Mouse (Mus musculus) embryo, embryonic 11.5 days (tissue): ENCODE measurements around the gene Sdhb.

ENCODE experiments used
- DNase-seq: peaks from one replicate; pipeline ENCODE4 v3.0.0-alpha.2; 2012; ENCODE audit warnings: low read depth, low spot score

Sdhb gene

DNA sequence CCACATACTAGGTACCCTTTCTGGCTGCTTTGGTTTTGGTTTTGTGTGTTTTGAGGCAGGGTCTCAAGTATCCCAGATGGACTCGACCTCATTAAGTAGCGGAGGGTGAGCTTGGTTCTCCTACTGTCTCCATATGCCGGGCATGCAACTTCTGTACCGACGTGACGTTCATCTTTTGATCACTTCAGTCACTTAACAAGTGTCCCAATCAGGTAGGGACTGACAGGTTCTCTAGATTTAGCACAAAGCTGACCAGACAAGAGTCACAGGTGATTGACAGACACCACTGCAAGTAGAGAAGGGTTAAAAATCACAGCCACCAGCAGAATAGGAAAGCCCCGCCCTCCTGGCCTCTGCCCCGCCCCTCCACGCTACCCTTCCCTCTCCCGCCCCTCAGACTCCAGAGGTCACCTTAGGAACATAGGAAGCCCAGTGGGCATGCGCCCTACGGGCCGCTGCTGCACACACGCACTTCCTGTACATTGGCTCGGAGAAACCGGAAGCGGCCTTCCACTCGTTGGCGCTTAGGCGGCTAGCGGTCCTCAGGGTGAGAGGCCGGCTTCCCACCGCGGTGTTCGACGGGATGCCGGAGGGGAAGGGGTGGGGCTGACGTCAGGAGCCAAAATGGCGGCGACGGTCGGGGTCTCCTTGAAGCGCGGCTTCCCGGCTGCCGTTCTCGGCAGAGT, at the start of gene Sdhb:
Gene Sdhb, plus strand, starts transcription at position 423 of the 686 bp plus-strand sequence.
- DNase-seq: peak; percentile 96

GRCm38 (mm10) chr4:140911416-140911815, 49.6 kb upstream of the Sdhb start:
- DNase-seq: no peak

GRCm38 (mm10) chr4:140912271-140912833, 48.7 kb upstream of the Sdhb start:
- no peak for DNase-seq

DNA sequence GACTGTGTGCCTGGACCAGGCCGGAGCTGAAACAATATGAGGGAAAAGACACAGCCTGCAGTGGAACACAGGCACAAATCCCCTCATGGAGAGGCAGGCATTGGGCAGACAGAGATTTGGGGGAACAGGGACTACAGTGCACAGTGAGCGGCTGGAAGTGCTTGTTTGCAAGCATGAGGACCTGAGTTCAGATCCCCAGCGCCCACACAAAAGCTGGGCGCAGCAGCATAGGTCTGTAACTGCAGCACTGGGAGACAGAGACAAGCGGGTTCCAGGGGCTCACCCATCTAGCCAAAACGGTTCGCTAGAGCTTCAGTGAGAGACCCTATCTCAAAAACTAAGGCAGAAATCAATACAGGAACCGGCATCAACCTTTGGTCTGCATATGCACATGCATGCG, 47.4 kb upstream of the Sdhb start:
- no peak for DNase-seq

DNA sequence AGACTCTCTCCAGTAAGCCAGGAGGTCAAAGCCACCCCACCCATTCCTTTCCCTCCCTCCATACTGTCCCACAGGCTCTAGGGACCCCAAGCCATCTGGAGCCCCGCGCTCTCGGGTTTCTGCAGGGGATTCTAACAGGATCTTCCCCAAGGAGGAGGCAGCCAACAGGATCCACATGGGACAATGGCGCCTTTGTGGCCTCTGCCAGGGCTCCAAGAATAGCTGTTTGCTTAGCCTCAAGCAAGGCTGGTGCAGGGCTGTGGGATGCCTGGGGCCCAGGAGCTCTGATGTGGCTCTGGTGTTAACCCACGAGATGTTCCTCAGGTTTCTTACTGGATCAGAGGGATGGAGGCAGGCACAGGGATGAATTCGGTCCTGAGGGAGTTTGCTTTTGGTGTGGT, 46.3 kb upstream of the Sdhb start:
- no peak for DNase-seq

DNA sequence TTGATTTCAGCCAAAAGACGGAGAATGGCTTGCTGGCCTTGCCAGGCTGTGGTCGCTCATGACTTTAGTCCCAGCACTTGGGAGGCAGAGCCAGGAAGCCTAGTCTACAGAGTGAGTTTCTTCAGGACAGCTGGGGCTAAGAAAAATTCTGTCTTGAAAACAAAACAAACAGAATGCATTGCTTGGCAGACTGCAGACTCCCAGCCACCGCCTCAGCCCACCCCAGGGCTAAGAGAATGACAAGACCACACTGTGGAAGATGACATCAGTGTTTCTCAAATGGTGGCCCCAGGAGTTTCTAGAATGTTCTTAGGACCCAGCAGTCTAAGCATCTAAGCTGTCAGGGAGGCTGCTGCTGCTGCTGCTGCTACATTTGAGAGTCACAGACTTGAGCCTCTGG, 45.8 kb upstream of the Sdhb start:
- DNase-seq: no peak

GRCm38 (mm10) chr4:140916296-140916695, 44.7 kb upstream of the Sdhb start:
- DNase-seq: no peak

- DNase-seq: no peak
Measured at GRCm38 (mm10) chr4:140917451-140917850, 43.6 kb upstream of the Sdhb start.

GRCm38 (mm10) chr4:140919974-140920836, 40.8 kb upstream of the Sdhb start:
- DNase-seq: no peak

GRCm38 (mm10) chr4:140922508-140922907, 38.5 kb upstream of the Sdhb start:
- DNase-seq: no peak

DNA sequence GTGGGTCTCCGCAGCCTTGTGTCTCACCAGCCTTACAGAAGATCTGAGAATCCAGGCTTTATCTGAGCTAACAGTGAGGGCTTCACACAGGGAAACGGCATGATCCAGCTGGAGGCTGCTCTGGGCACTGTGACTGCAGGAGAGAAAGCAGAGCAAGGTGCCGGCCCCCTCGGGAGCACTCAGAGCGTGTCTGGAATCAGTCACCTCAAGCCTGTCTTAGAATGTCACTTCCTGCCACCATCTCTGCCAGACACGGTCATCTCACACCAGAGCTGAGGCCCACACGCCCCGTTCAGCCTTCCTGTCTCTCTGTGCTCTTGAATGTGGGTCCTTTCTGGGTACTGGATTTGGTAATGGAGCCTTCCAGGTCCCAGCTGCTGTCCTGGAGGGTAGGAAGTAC, 35.4 kb upstream of the Sdhb start:
- DNase-seq: no peak

GRCm38 (mm10) chr4:140928349-140928748, 32.7 kb upstream of the Sdhb start:
- no peak for DNase-seq

GRCm38 (mm10) chr4:140929745-140930144, 31.3 kb upstream of the Sdhb start:
- DNase-seq: no peak

DNA sequence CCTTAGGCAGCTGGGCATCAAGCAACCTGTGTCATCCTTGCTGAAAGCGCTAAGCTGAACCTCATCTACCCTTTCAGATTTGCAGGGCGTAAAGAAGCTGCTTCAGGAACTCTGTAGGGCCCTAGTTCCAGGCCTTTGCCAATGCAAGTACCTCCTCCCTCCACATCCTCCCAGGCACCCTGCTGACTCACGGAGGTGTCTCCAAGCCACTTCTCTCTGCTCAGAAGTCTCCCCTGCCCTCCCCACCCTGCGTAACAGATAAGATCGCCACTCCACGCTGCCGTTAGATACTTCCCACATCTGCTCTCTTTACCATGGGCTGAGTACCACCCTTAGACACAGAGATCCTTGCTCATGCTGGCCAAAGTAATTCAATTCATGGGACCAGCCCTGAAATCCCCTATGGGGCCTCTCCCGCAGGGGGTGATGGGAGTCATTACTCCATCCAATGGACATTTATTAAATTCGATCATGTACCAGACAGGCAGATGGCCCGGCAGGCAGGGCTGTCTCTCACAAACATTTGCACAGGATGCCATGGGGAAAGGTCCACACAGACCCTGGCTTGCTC, 30.0 kb upstream of the Sdhb start:
- no peak for DNase-seq

- DNase-seq: no peak
Measured at GRCm38 (mm10) chr4:140935643-140936042, 25.4 kb upstream of the Sdhb start.

DNA sequence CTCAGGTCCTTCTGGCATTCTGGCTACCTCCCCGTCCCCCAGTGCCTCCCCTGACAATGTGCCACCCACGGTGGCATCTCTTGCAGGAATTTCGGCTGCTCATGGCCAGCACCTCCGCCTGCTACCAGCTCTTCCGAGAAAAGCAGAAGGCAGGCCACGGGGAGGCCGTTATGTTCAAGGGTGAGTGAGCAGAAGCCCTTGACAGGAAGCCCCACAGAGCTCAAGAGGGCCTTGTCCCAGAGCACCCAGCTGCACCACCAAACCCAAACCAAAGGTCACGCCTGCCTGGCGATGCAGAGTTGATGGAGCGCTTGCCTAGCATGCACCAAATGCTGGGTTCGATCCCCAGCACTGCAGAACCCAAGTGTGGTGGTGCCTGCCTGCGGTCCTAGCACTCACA, 16.6 kb upstream of the Sdhb start:
- DNase-seq: no peak

DNA sequence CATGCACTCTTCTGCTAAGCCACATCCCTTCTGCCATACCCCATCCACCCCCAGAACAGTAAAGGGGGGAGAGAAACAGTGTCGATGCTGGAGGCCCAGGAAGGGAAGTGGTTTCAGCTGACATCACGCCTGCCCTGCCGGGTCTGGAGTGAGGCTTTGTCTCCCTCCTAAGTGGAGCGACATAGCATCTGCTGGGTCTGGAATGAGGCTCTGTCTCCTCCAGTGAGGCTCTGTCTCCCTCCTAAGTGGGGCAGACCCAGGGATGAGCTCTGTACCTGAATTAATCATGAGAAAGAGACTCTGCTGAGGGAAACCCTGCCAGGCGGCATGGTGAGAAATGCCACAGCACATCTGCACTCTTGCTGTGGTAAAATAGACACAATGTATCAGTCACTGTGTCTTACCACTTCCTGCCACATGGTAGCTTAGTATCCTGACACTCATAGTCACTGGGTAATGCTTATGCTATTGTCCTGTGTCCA, 16.0 kb upstream of the Sdhb start:
- DNase-seq: no peak

DNA sequence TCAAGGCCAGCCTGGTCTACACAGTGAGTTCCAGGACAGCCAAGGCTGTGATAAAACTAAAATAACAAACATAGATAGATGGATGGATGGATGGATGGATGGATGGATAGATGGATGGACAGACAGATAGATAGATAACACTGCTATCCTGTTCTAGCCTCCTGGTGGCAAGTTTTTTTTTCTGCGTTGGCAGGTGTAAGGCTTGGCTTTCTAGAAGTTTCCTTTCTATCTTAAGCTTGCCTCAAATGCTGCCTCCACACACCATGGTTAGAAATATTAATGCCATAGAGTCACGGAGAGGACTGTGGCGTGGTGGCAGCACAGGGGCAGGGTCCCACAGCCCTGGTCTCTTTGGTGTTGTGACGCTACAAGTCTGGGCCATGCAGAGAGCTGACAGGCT, 15.4 kb upstream of the Sdhb start:
- DNase-seq: no peak

DNA sequence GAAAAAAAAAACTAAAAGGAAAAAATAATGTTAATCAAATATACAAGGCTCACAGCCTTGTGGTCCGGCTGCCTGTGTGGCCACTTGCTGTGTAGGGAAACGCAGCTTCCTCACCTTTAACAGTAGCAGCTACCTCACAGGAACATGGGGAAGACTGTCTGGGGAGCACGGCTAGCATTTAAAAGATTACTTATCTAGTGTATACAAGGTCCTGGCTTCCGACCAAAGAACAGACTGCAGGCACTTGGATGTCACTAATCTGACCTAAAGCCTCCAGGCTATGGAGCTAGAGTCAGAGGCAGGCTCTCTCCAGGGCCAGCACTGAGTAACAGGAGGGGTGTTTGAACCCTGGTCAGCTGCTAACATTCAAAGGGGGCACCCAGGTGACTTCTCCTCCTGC, 15.0 kb upstream of the Sdhb start:
- DNase-seq: no peak

- DNase-seq: no peak
Measured at GRCm38 (mm10) chr4:140946580-140947205, 14.3 kb upstream of the Sdhb start.

DNA sequence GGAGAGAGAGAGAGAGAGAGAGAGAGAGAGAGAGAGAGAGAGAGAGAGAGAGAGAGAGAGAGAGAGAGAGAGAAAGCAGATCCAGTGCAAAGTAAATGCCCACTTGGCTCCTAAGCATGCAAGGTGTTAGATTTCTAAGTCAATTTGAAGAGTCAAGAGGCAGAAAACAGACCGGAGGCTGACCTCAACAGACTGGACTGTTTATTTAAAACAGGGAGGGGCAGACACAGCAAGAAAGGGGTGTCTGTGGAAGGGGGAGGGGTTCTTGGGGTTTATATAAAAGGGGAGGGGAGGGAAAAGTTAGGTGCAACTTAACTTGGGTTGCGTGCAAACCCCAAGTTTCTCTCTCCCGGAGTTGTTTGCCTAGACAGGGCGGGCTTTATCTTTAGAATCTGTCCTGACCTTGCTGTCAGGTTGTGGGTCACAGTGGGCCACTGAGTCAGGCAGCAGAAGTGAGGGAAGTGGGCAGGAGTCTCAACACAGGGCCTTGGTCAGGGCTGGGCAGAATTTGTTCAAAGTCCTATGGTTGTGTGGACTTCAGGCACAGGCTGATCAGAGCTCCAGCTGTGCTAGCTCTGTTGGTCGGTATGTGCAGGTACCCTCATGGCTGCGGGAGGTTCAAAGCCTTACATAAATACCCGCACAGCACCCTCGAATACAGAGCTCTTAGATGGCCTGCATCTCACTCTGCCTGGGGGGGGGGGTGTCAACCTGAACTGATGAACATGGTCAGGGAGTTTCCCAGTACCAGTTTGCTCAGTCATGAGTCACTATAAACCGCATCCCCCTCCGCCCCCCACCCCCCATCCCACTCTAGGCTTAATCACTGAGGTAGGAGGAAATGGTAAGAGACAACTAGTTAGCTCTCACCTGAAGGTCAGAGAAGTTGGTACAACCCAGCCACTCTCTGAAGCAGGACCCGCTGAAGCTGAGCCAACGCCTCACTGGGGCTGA, 13.2 kb upstream of the Sdhb start:
- DNase-seq: no peak
